Mouse (Mus musculus): ENCODE measurements around the gene Ucp2.

GRCm38 (mm10) chr7:100524669-100525068 lies 31.5 kb downstream of the Ucp2 start:
- TF ChIP-seq CTCF (conservative IDR thresholded peaks at IDR 0.05; ENCODE audit: insufficient read depth, insufficient read length, low read depth, low read length) (no peak), POLR2A (IDR thresholded peaks at IDR 0.05; ENCODE audit: low read depth, low read length) (no peak)
